Mouse (Mus musculus) intestine, embryonic 15.5 days (tissue): Measurements from ENCODE around the gene Mia2. TPM values are rescaled to one million over a fixed set of nuclear protein-coding genes. Genes with fewer than 3 reads are reported as not detected.
"Not testable (repeated sequence)": the region's sequence is repeated elsewhere in the genome, so short reads cannot be mapped to it uniquely, and the experiment has no call there.

Experiments used
- ATAC-seq: fragments of 200-750 bp; cut with Nextera tagmentation; 2 replicates; pipeline ENCODE4 v1.8.0; 2017; ENCODE audit warnings: moderate TSS enrichment, moderate library complexity
- H3K27ac ChIP-seq: fragments of 300-500 bp; sonication (generic); 2 replicates; pipeline ENCODE4 v1.5.1; 2015; ENCODE audit warnings: mild to moderate bottlenecking, inconsistent platforms
- H3K27me3 ChIP-seq: fragments of 300-500 bp; sonication (generic); replicated peaks from 2 replicates; pipeline ENCODE4 v1.6.1; 2015; ENCODE audit warnings: inconsistent platforms
- H3K36me3 ChIP-seq: fragments of 300-500 bp; sonication (generic); 2 replicates; pipeline ENCODE4 v1.6.1; 2015; ENCODE audit warnings: inconsistent platforms
- H3K4me1 ChIP-seq: fragments of 300-500 bp; sonication (generic); replicated peaks from 2 replicates; pipeline ENCODE4 v1.6.1; 2015; ENCODE audit warnings: inconsistent platforms
- H3K4me2 ChIP-seq: fragments of 300-500 bp; sonication (generic); replicated peaks from 2 replicates; pipeline ENCODE4 v1.6.1; 2015; ENCODE audit warnings: mild to moderate bottlenecking, inconsistent platforms
- H3K4me3 ChIP-seq: fragments of 300-500 bp; sonication (generic); replicated peaks from 2 replicates; pipeline ENCODE4 v1.5.1; 2015; ENCODE audit warnings: inconsistent platforms
- H3K9ac ChIP-seq: fragments of 300-500 bp; sonication (generic); 2 replicates; pipeline ENCODE4 v1.6.1; 2015; ENCODE audit warnings: inconsistent platforms
- H3K9me3 ChIP-seq: fragments of 300-500 bp; sonication (generic); 2 replicates; pipeline ENCODE4 v1.6.1; 2016; ENCODE audit warnings: inconsistent platforms
- WGBS: fragments of 180-500 bp; shearing (Covaris S2); methylation state at CpG from one replicate; pipeline ENCODE4 v1.1.7; 2015; 5-methylcytosine and 5-hydroxymethylcytosine counted together
- polyA plus RNA-seq: library from polyadenylated mRNA; unstranded; fragments of >200 nt; fragmentation: Nextera tagmentation; extraction: Ambion mirVana; gene quantifications from 2 replicates; pipeline ENCODE4 v1.2.1, GENCODE M21; 2015

Gene Mia2
- polyA plus RNA-seq, 1 experiment from 2014 or later, result 102 TPM

DNA sequence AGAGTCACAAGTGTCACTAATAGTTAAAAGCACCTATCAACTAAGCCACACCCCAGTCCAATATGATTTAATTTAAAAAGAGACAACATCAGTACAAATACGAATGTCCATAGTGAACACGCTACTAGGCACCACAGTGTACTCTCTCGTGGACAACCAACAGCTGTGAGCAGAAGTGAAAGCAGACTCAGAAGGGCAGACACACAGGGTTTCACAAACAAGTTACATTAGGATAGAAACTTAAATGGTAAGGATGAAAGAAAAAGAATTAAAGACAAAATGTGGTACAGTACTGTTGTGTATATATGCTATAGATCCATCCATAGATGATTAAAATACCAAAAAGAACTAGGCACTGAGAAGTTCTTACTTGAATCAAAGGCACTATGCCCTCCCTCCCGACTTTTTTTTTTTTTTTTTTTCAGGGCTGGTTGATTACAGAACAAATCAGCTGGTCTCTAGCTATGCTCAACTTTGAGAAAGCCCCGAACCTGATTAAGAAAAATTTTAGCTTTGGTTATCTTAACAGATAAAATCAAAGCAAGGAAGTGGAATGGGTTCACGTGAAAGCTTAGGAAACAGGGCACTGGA, 121.2 kb downstream of the Mia2 start:
- Histone ChIP-seq H3K4me3 (no peak overlapping the region), H3K27ac (no peak overlapping the region), H3K9me3 (no peaks in the 10 kb centered on the region), H3K36me3 (no peaks in the 10 kb centered on the region), H3K27me3 (no peaks in the 10 kb centered on the region), H3K4me1 (peaks cover 5% of the 10 kb centered on the region; the same call in 1 of the 2 replicates), H3K4me2 (no peak overlapping the region), H3K9ac (no peak overlapping the region)
- 73% methylated on average over 6 of the region's 6 CpGs for WGBS
- no peak for ATAC-seq

- Histone ChIP-seq H3K9ac (no peak overlapping the region), H3K4me3 (no peak overlapping the region)
- WGBS, result 76% methylated on average over 3 of the region's 3 CpGs
Observed at GRCm38 (mm10) chr12:59217331-59217730, 121.7 kb downstream of the Mia2 start.

GRCm38 (mm10) chr12:59218640-59219321, 123.2 kb downstream of the Mia2 start:
- under 1% methylated on average over 62 of the region's 69 CpGs for WGBS
- H3K36me3 ChIP-seq, result no peaks in the 10 kb centered on the region
- no peaks in the 10 kb centered on the region for H3K27me3 ChIP-seq
- peak overlapping the region; percentile 88 for H3K4me2 ChIP-seq
- no peaks in the 10 kb centered on the region for H3K9me3 ChIP-seq
- H3K27ac ChIP-seq, result peak overlapping the region; percentile 93
- peak overlapping the region; percentile 97 for H3K4me3 ChIP-seq
- peaks cover 5% of the 10 kb centered on the region; the same call in 1 of the 2 replicates for H3K4me1 ChIP-seq
- peak overlapping the region; percentile 87 for H3K9ac ChIP-seq
- peak; percentile 1 for ATAC-seq

More at GRCm38 (mm10) chr12:59217331-59217730, 121.7 kb downstream of the Mia2 start:
- Histone ChIP-seq H3K27me3 (no peaks in the 10 kb centered on the region), H3K36me3 (no peaks in the 10 kb centered on the region), H3K4me1 (peaks cover 5% of the 10 kb centered on the region; the same call in 1 of the 2 replicates), H3K9me3 (no peaks in the 10 kb centered on the region), H3K27ac (no peak overlapping the region), H3K4me2 (no peak overlapping the region)
- ATAC-seq, result no peak

GRCm38 (mm10) chr12:59219325-59220225, 124.0 kb downstream of the Mia2 start, which contains the start of gene Fbxo33:
Gene Fbxo33 (minus strand): TSS chr12:59219725.
- H3K9me3 ChIP-seq, result no peaks in the 10 kb centered on the region
- H3K4me3 ChIP-seq, result peak within 1 kb of the TSS; percentile 97
- peak within 1 kb of the TSS; percentile 88 for H3K4me2 ChIP-seq
- peak within 1 kb of the TSS; percentile 96 for H3K27ac ChIP-seq
- peak within 1 kb of the TSS; percentile 87 for H3K9ac ChIP-seq
- H3K27me3 ChIP-seq, result no peaks in the 10 kb centered on the region
- H3K36me3 ChIP-seq, result no peaks in the 10 kb centered on the region
- H3K4me1 ChIP-seq, result peaks cover 5% of the 10 kb centered on the region; the same call in 1 of the 2 replicates
- peak; percentile 97 for ATAC-seq
- WGBS, result under 1% methylated on average over 97 of the region's 109 CpGs

- Histone ChIP-seq H3K4me2 (no peak overlapping the region), H3K4me1 (no peaks in the 10 kb centered on the region), H3K36me3 (no peaks in the 10 kb centered on the region), H3K9me3 (no peaks in the 10 kb centered on the region), H3K4me3 (no peak overlapping the region), H3K9ac (no peak overlapping the region), H3K27me3 (no peaks in the 10 kb centered on the region), H3K27ac (no peak overlapping the region)
- ATAC-seq, result no peak
- WGBS, result 88% methylated on average over 5 of the region's 5 CpGs
Observed at GRCm38 (mm10) chr12:59228401-59228800, 132.8 kb downstream of the Mia2 start.

GRCm38 (mm10) chr12:59238434-59238833, 142.8 kb downstream of the Mia2 start:
- Histone ChIP-seq H3K9me3 (no peaks in the 10 kb centered on the region), H3K4me3 (no peak overlapping the region), H3K27ac (no peak overlapping the region), H3K36me3 (no peaks in the 10 kb centered on the region), H3K9ac (no peak overlapping the region), H3K4me1 (no peaks in the 10 kb centered on the region), H3K4me2 (no peak overlapping the region), H3K27me3 (no peaks in the 10 kb centered on the region)
- WGBS, result 90% methylated on average over 5 of the region's 5 CpGs
- ATAC-seq, result no peak

GRCm38 (mm10) chr12:59241031-59241430, 145.4 kb downstream of the Mia2 start:
- H3K9ac ChIP-seq, H3K4me2 ChIP-seq, H3K4me3 ChIP-seq, H3K36me3 ChIP-seq, H3K27me3 ChIP-seq, ATAC-seq, H3K9me3 ChIP-seq, H3K4me1 ChIP-seq, H3K27ac ChIP-seq: not testable (repeated sequence)
- 85% methylated on average over 8 of the region's 8 CpGs for WGBS

Other genes with a start within 250 kb of the Mia2 start
- 76.5 and 84.0 TPM in 2 replicates for gene Sec23a, start 83.8 kb upstream of the Mia2 start, polyA plus RNA-seq
- gene Gemin2, start 82.4 kb upstream of the Mia2 start, polyA plus RNA-seq, result 20.4 and 23.8 TPM in 2 replicates
- 79.1 and 84.2 TPM in 2 replicates for gene Trappc6b, start 34.3 kb upstream of the Mia2 start, polyA plus RNA-seq
- gene Pnn, start 28.9 kb upstream of the Mia2 start, polyA plus RNA-seq, result 81.7 and 90.8 TPM in 2 replicates
- 8.9 TPM in 2 replicates for gene Fbxo33, start 123.9 kb downstream of the Mia2 start, polyA plus RNA-seq